Mouse (Mus musculus) limb, embryonic 10.5 days (tissue): ENCODE data around the gene Gapt. TPM values are rescaled to one million over a fixed set of nuclear protein-coding genes. Genes with fewer than 3 reads are reported as not detected.

ENCODE experiments used
- polyA plus RNA-seq: library from polyadenylated mRNA; unstranded; fragments of >200 nt; fragmentation: Nextera tagmentation; extraction: Ambion mirVana; gene quantifications from 2 replicates; pipeline ENCODE4 v1.2.1, GENCODE M21; 2016

The Gapt gene
- polyA plus RNA-seq, 1 experiment from 2014 or later, result 0.21 TPM

Other genes starting within 250 kb of the Gapt start
- gene Rab3c, start 76.2 kb downstream of the Gapt start, polyA plus RNA-seq, result 0.28 and 0.31 TPM in 2 replicates
- gene Plk2, start 37.8 kb upstream of the Gapt start, polyA plus RNA-seq, result 73.9 and 85.7 TPM in 2 replicates